Mouse (Mus musculus): ENCODE measurements around the gene Ppm1n. TPM values are rescaled to one million over a fixed set of nuclear protein-coding genes. Genes with fewer than 3 reads are reported as not detected.

Gene Ppm1n
- polyA plus RNA-seq, 1 experiment from 2014 or later: 0.16 TPM

- Histone ChIP-seq H3K27me3 (ENCODE audit: low read depth, poor library complexity, severe bottlenecking) (peaks cover 76% of the 10 kb centered on the region), H3K4me1 (peaks cover 14% of the 10 kb centered on the region)
- WGBS: 68% methylated on average over 2 of the region's 2 CpGs
Measured at GRCm38 (mm10) chr7:19318201-19318600, 38.3 kb upstream of the Ppm1n start.

GRCm38 (mm10) chr7:19316451-19317161, 36.7 kb upstream of the Ppm1n start:
- WGBS: 65% methylated on average over 14 of the region's 14 CpGs
- Histone ChIP-seq H3K27ac (no peak overlapping the region), H3K9me3 (replicated peaks) (no peaks in the 10 kb centered on the region), H3K4me3 (no peak overlapping the region), H3K27me3 (ENCODE audit: low read depth, poor library complexity, severe bottlenecking) (peaks cover 70% of the 10 kb centered on the region), H3K4me1 (peaks cover 14% of the 10 kb centered on the region), H3K36me3 (no peaks in the 10 kb centered on the region)
- DNase-seq (ENCODE audit: low spot score): no peak

More at GRCm38 (mm10) chr7:19318201-19318600, 38.3 kb upstream of the Ppm1n start:
- H3K4me3 ChIP-seq: no peak overlapping the region
- no peaks in the 10 kb centered on the region for H3K9me3 ChIP-seq (replicated peaks)
- H3K27ac ChIP-seq: no peak overlapping the region
- H3K36me3 ChIP-seq: no peaks in the 10 kb centered on the region
- no peak for DNase-seq (ENCODE audit: low spot score)

GRCm38 (mm10) chr7:19314033-19314432, 34.2 kb upstream of the Ppm1n start:
- WGBS: 54% methylated on average over 5 of the region's 5 CpGs
- peaks cover 12% of the 10 kb centered on the region for H3K4me1 ChIP-seq
- no peaks in the 10 kb centered on the region for H3K36me3 ChIP-seq
- H3K27me3 ChIP-seq (ENCODE audit: low read depth, poor library complexity, severe bottlenecking): peaks cover 57% of the 10 kb centered on the region
- H3K27ac ChIP-seq: no peak overlapping the region
- no peak overlapping the region for H3K4me3 ChIP-seq
- H3K9me3 ChIP-seq (replicated peaks): no peaks in the 10 kb centered on the region
- DNase-seq (ENCODE audit: low spot score): no peak

- DNase-seq (ENCODE audit: low spot score): no peak
- Histone ChIP-seq H3K27me3 (ENCODE audit: low read depth, poor library complexity, severe bottlenecking) (peaks cover 47% of the 10 kb centered on the region), H3K36me3 (no peaks in the 10 kb centered on the region), H3K4me3 (no peak overlapping the region), H3K4me1 (peaks cover 29% of the 10 kb centered on the region), H3K9me3 (replicated peaks) (no peaks in the 10 kb centered on the region), H3K27ac (no peak overlapping the region)
- WGBS: 33% methylated on average over 4 of the region's 4 CpGs
Measured at GRCm38 (mm10) chr7:19311991-19312390, 32.1 kb upstream of the Ppm1n start.

- H3K4me1 ChIP-seq: peaks cover 32% of the 10 kb centered on the region
- peaks cover 47% of the 10 kb centered on the region for H3K27me3 ChIP-seq (ENCODE audit: low read depth, poor library complexity, severe bottlenecking)
- WGBS: under 1% methylated on average over 49 of the region's 49 CpGs
- DNase-seq (ENCODE audit: low spot score): peak; percentile 94
- H3K27ac ChIP-seq: peak within 1 kb of the TSS; percentile 56
- H3K36me3 ChIP-seq: no peaks in the 10 kb centered on the region
- no peaks in the 10 kb centered on the region for H3K9me3 ChIP-seq (replicated peaks)
- peak within 1 kb of the TSS; percentile 70 for H3K4me3 ChIP-seq
Measured at GRCm38 (mm10) chr7:19309884-19310641, 30.2 kb upstream of the Ppm1n start, which contains the start of gene Fosb. TSS of gene Fosb (minus strand) at chr7:19310051.

GRCm38 (mm10) chr7:19309278-19309883, 29.5 kb upstream of the Ppm1n start:
- Histone ChIP-seq H3K4me3 (peak overlapping the region; percentile 70), H3K27me3 (ENCODE audit: low read depth, poor library complexity, severe bottlenecking) (peaks cover 52% of the 10 kb centered on the region), H3K9me3 (replicated peaks) (no peaks in the 10 kb centered on the region)

GRCm38 (mm10) chr7:19308454-19309277, 28.8 kb upstream of the Ppm1n start:
- Histone ChIP-seq H3K4me1 (peaks cover 46% of the 10 kb centered on the region), H3K27ac (peak overlapping the region; percentile 68), H3K4me3 (peak overlapping the region; percentile 70), H3K27me3 (ENCODE audit: low read depth, poor library complexity, severe bottlenecking) (peaks cover 59% of the 10 kb centered on the region), H3K36me3 (no peaks in the 10 kb centered on the region), H3K9me3 (replicated peaks) (no peaks in the 10 kb centered on the region)
- WGBS: under 1% methylated on average over 58 of the region's 58 CpGs
- DNase-seq (ENCODE audit: low spot score): peak; percentile 98

More at GRCm38 (mm10) chr7:19309278-19309883, 29.5 kb upstream of the Ppm1n start:
- peaks cover 39% of the 10 kb centered on the region for H3K4me1 ChIP-seq
- 1% methylated on average over 48 of the region's 48 CpGs for WGBS
- peak; percentile 57 for DNase-seq (ENCODE audit: low spot score)
- H3K36me3 ChIP-seq: no peaks in the 10 kb centered on the region
- no peak overlapping the region for H3K27ac ChIP-seq

- WGBS: 2% methylated on average over 18 of the region's 18 CpGs
- peaks cover 49% of the 10 kb centered on the region for H3K4me1 ChIP-seq
- peak overlapping the region; percentile 68 for H3K27ac ChIP-seq
- H3K4me3 ChIP-seq: peak overlapping the region; percentile 70
- H3K27me3 ChIP-seq (ENCODE audit: low read depth, poor library complexity, severe bottlenecking): peaks cover 63% of the 10 kb centered on the region
- H3K9me3 ChIP-seq (replicated peaks): no peaks in the 10 kb centered on the region
- H3K36me3 ChIP-seq: no peaks in the 10 kb centered on the region
- DNase-seq (ENCODE audit: low spot score): peak; percentile 65
Measured at GRCm38 (mm10) chr7:19307739-19308453, 28.0 kb upstream of the Ppm1n start.

- WGBS: 70% methylated on average over 25 of the region's 25 CpGs
- H3K4me3 ChIP-seq: no peak overlapping the region
- H3K9me3 ChIP-seq (replicated peaks): no peaks in the 10 kb centered on the region
- peaks cover 49% of the 10 kb centered on the region for H3K4me1 ChIP-seq
- H3K27me3 ChIP-seq (ENCODE audit: low read depth, poor library complexity, severe bottlenecking): peaks cover 69% of the 10 kb centered on the region
- no peak for DNase-seq (ENCODE audit: low spot score)
- H3K27ac ChIP-seq: no peak overlapping the region
- H3K36me3 ChIP-seq: no peaks in the 10 kb centered on the region
Measured at GRCm38 (mm10) chr7:19306819-19307738, 27.2 kb upstream of the Ppm1n start.

GRCm38 (mm10) chr7:19305796-19306765, 26.2 kb upstream of the Ppm1n start:
- no peak for DNase-seq (ENCODE audit: low spot score)
- H3K4me3 ChIP-seq: no peak overlapping the region
- H3K27me3 ChIP-seq (ENCODE audit: low read depth, poor library complexity, severe bottlenecking): peaks cover 72% of the 10 kb centered on the region
- no peak overlapping the region for H3K27ac ChIP-seq
- 53% methylated on average over 16 of the region's 16 CpGs for WGBS
- H3K4me1 ChIP-seq: peaks cover 56% of the 10 kb centered on the region
- no peaks in the 10 kb centered on the region for H3K9me3 ChIP-seq (replicated peaks)
- H3K36me3 ChIP-seq: no peaks in the 10 kb centered on the region

All from limb, embryonic 10.5 days (tissue).